Mouse (Mus musculus): Measurements from ENCODE around the gene Gm49378. TPM values are rescaled to one million over a fixed set of nuclear protein-coding genes. Genes with fewer than 3 reads are reported as not detected.

Gm49378 gene
- polyA plus RNA-seq, 1 experiment from 2014 or later, result 0.67 TPM

DNA sequence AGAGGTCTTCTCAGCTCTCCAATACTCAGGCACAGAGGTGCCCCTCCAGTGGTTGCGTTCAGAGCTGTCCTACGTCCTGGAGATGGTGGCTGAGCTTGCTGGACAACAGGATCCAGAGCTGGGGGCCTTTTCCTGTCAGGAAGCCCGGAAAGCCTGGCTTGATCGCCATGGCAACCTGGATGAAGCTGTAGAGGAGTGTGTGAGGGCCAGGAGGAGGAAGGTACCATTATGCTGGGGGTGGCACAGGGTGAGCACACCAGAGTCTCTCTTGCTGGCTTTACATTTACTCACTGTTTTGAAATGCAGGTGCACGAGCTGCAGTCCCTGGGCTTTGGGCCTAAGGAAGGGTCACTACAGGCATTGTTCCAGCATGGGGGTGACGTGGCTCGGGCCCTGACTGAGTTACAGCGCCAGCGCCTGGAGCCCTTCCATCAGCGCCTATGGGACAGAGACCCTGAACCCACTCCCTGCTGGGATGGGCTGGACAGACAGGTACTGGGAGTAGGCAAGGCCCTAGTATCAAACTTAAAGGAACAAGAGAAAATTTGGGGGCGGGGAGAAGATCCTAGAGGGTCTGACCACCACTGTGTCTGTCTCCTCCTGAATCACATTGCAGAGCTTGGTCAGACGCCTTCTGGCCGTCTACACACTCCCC, 41.5 kb downstream of the Gm49378 start:
- Histone ChIP-seq H3K27ac (ENCODE audit: low read length) (no peak overlapping the region), H3K4me1 (replicated peaks; ENCODE audit: control insufficient read depth, insufficient read depth, low read length) (peaks cover 19% of the 10 kb centered on the region), H3K9me3 (ENCODE audit: control insufficient read depth, low read length) (no peaks in the 10 kb centered on the region), H3K27me3 (replicated peaks; ENCODE audit: control insufficient read depth, insufficient read depth, low read length) (no peaks in the 10 kb centered on the region), H3K9ac (replicated peaks; ENCODE audit: low read depth, low read length) (no peak overlapping the region), H3K36me3 (ENCODE audit: control insufficient read depth, insufficient read depth) (peaks cover 31% of the 10 kb centered on the region), H3K4me2 (ENCODE audit: low read length) (no peak overlapping the region), H3K4me3 (replicated peaks; ENCODE audit: low read length) (no peak overlapping the region)
- ATAC-seq, result no peak
- WGBS, result 80% methylated on average over 13 of the region's 13 CpGs

DNA sequence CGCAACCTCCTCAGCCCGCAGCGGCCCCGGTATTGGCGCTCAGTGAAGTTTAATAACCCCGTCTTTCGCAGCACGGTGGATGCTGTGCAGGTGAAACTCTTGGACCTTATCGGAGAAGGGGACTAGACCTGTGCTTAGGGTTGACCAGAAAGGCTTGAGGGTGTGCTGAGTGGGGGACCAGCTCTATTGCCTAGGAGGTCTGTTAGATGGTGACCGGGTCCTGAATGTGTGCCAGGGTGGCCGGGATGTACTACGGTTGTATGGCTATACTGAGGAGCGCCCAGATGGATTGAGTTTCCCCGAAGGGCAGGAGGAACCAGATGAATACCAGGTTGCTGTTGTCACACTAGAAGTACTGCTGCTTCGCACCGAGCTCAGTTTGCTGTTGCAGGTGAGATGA, 45.5 kb downstream of the Gm49378 start:
- H3K9me3 ChIP-seq (ENCODE audit: control insufficient read depth, low read length), result no peaks in the 10 kb centered on the region
- peaks cover 19% of the 10 kb centered on the region for H3K36me3 ChIP-seq (ENCODE audit: control insufficient read depth, insufficient read depth)
- peak overlapping the region; percentile 95 for H3K4me3 ChIP-seq (replicated peaks; ENCODE audit: low read length)
- ATAC-seq, result no peak
- WGBS, result 8% methylated on average over 16 of the region's 16 CpGs
- H3K4me2 ChIP-seq (ENCODE audit: low read length), result peak overlapping the region; percentile 91
- no peaks in the 10 kb centered on the region for H3K27me3 ChIP-seq (replicated peaks; ENCODE audit: control insufficient read depth, insufficient read depth, low read length)
- no peak overlapping the region for H3K27ac ChIP-seq (ENCODE audit: low read length)
- peak overlapping the region; percentile 90 for H3K9ac ChIP-seq (replicated peaks; ENCODE audit: low read depth, low read length)
- peaks cover 27% of the 10 kb centered on the region for H3K4me1 ChIP-seq (replicated peaks; ENCODE audit: control insufficient read depth, insufficient read depth, low read length)

DNA sequence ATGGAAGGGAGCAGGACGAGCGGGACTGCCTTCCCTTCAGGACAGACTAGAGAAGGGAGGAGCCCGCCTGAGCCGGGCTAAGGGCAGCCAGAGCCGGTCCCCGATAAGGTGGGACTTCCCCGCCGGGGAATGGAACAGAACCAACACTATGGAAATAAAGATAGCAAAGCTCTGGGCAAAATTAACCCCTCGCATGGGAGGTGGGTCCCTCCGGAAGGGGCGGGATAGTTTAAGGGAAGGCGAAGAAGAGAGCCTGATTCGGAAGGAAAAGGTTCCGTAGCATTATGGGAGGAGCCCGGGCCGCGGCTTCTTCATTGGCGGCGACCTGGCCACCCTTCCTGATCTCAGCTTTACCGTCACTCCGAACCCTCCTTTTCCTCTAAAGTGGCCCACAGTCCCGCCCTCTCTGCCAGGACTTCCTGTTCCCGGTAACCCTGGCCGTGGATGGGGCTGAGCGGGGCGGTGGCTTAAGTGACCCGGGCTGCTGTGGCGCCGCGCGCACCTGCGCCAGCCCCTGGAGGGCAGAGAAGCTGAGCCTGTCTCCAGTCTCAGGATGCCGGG, 46.3 kb downstream of the Gm49378 start, which contains the start of gene Rnf31:
Gene Rnf31, plus strand, starts transcription at position 378 of the 561 bp plus-strand sequence.
- Histone ChIP-seq H3K4me1 (replicated peaks; ENCODE audit: control insufficient read depth, insufficient read depth, low read length) (peaks cover 27% of the 10 kb centered on the region), H3K9ac (replicated peaks; ENCODE audit: low read depth, low read length) (peak within 1 kb of the TSS; percentile 90), H3K9me3 (ENCODE audit: control insufficient read depth, low read length) (no peaks in the 10 kb centered on the region), H3K4me3 (replicated peaks; ENCODE audit: low read length) (peak within 1 kb of the TSS; percentile 95), H3K27me3 (replicated peaks; ENCODE audit: control insufficient read depth, insufficient read depth, low read length) (no peaks in the 10 kb centered on the region), H3K27ac (ENCODE audit: low read length) (peak within 1 kb of the TSS; percentile 96), H3K36me3 (ENCODE audit: control insufficient read depth, insufficient read depth) (peaks cover 14% of the 10 kb centered on the region), H3K4me2 (ENCODE audit: low read length) (peak within 1 kb of the TSS; percentile 91)
- peak; percentile 90 for ATAC-seq
- WGBS, result 0% methylated on average over 33 of the region's 33 CpGs

DNA sequence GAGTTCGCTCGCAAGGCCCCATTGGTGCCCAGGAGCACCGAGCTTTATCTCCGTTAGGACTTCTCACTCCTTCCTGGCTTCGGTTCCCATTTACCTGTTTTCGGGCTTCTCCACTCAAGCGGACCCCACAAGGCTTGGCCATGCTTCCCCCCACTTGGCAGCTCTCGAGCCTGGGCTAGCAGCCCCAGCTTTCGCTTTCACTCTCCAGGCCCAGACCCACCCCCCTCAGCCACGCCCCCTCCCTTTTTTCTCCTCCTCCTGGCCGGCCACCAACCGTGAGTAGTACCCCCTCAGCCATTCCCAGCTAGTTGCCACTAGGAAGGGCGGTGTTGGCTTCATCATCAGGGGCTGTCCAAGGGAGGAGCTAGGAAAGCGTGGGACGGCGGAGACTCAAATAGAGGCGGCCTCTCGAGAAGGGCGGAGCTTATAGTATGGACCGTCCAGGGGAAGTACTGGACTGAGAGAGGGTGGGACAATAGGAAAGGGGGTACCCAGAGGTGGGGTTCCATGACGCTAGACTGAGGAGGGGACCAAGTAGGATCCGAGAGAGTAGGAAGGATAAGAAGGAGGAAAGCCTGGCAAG, 46.9 kb downstream of the Gm49378 start, which contains the start of gene Psme2:
Gene Psme2, minus strand, starts transcription at position 366 of the 583 bp plus-strand sequence.
- H3K36me3 ChIP-seq (ENCODE audit: control insufficient read depth, insufficient read depth), result peaks cover 8% of the 10 kb centered on the region
- H3K4me3 ChIP-seq (replicated peaks; ENCODE audit: low read length), result peak within 1 kb of the TSS; percentile 95
- no peaks in the 10 kb centered on the region for H3K9me3 ChIP-seq (ENCODE audit: control insufficient read depth, low read length)
- under 1% methylated on average over 22 of the region's 22 CpGs for WGBS
- H3K4me2 ChIP-seq (ENCODE audit: low read length), result peak within 1 kb of the TSS; percentile 91
- H3K27me3 ChIP-seq (replicated peaks; ENCODE audit: control insufficient read depth, insufficient read depth, low read length), result no peaks in the 10 kb centered on the region
- peak within 1 kb of the TSS; percentile 90 for H3K9ac ChIP-seq (replicated peaks; ENCODE audit: low read depth, low read length)
- H3K27ac ChIP-seq (ENCODE audit: low read length), result peak within 1 kb of the TSS; percentile 96
- peaks cover 27% of the 10 kb centered on the region for H3K4me1 ChIP-seq (replicated peaks; ENCODE audit: control insufficient read depth, insufficient read depth, low read length)
- peak; percentile 96 for ATAC-seq

DNA sequence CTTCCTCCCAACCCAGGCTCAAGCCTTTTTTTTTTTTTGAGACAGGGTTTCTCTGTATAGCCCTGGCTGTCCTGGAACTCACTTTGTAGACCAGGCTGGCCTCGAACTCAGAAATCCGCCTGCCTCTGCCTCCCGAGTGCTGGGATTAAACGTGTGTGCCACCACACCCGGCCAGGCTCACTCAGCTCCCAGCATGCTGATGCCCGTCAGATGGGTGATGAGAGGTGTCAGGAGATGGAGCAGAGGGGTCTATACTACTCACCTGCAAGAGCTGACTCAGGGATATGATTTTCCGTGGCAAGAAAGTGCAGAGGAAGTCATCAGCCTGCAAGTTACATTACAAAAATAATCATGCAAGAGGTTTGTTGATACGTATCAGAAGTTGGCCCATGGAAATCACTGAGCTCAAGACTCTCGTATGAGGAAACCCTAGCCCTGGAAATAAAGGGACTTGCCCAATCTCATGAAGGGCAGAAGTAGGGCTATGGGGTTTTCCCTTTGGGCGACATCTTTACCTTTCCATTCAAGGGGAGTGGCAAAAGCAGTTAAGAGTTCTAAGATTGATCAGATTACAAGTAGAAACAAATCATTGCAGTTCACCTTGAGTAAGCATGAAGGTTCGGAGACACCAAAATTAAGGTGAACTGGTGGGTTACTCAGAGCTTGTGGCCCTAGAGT, 47.8 kb downstream of the Gm49378 start:
- Histone ChIP-seq H3K27me3 (replicated peaks; ENCODE audit: control insufficient read depth, insufficient read depth, low read length) (no peaks in the 10 kb centered on the region), H3K9ac (replicated peaks; ENCODE audit: low read depth, low read length) (peak overlapping the region; percentile 90), H3K4me2 (ENCODE audit: low read length) (peak overlapping the region; percentile 91), H3K36me3 (ENCODE audit: control insufficient read depth, insufficient read depth) (peaks cover 2% of the 10 kb centered on the region; the same call in 1 of the 2 replicates), H3K27ac (ENCODE audit: low read length) (peak overlapping the region; percentile 96; the same call in 1 of the 2 replicates), H3K4me1 (replicated peaks; ENCODE audit: control insufficient read depth, insufficient read depth, low read length) (peaks cover 31% of the 10 kb centered on the region), H3K9me3 (ENCODE audit: control insufficient read depth, low read length) (no peaks in the 10 kb centered on the region), H3K4me3 (replicated peaks; ENCODE audit: low read length) (peak overlapping the region; percentile 95)
- ATAC-seq, result no peak
- 89% methylated on average over 11 of the region's 11 CpGs for whole genome bisulfite sequencing

DNA sequence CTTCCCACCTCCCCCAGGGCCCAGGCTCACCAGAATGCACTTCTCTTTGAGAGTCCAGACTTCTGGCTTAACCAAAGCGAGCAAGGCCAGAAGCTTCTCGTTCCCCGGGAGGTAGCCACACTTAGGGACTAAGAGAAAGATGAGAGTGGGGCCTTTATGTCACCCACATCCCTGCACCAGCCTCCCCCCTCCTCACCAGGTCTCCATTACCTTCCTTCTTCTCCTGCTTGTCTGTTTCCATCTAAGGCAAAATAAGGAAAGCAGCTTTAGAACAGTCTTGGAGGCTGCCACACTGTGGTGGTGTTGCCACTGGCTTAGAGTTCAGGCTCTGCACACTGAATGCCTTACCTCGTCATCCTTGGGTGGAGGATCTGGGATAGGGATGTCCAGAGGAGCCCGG, 48.4 kb downstream of the Gm49378 start:
- H3K4me1 ChIP-seq (replicated peaks; ENCODE audit: control insufficient read depth, insufficient read depth, low read length), result peaks cover 37% of the 10 kb centered on the region
- no peaks in the 10 kb centered on the region for H3K9me3 ChIP-seq (ENCODE audit: control insufficient read depth, low read length)
- no peaks in the 10 kb centered on the region for H3K27me3 ChIP-seq (replicated peaks; ENCODE audit: control insufficient read depth, insufficient read depth, low read length)
- no peak for ATAC-seq
- no peak overlapping the region for H3K27ac ChIP-seq (ENCODE audit: low read length)
- 94% methylated on average over 5 of the region's 5 CpGs for WGBS
- no peak overlapping the region for H3K4me3 ChIP-seq (replicated peaks; ENCODE audit: low read length)
- peaks cover 2% of the 10 kb centered on the region; the same call in 1 of the 2 replicates for H3K36me3 ChIP-seq (ENCODE audit: control insufficient read depth, insufficient read depth)
- no peak overlapping the region for H3K4me2 ChIP-seq (ENCODE audit: low read length)
- H3K9ac ChIP-seq (replicated peaks; ENCODE audit: low read depth, low read length), result no peak overlapping the region

DNA sequence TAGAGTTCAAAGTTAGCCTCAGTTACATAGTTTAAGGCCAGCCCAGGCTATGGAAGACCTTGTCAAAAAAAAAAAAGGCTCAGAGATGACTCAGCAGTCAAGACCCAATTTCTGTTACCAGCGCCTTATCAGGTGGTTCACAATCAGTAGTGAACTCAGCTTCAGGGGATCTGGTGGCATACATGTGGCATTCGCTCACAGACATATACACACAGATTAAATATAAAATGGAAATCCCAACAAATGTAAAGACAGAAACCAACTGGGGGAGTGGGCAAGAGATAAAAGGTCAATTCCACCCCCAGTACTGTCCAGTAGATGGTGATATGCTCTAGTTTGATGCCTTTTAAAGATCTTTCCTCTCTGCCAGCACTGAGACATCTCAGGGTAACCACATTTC, 51.5 kb downstream of the Gm49378 start:
- peaks cover 18% of the 10 kb centered on the region for H3K4me1 ChIP-seq (replicated peaks; ENCODE audit: control insufficient read depth, insufficient read depth, low read length)
- H3K4me3 ChIP-seq (replicated peaks; ENCODE audit: low read length), result no peak overlapping the region
- peaks cover 2% of the 10 kb centered on the region; the same call in 1 of the 2 replicates for H3K36me3 ChIP-seq (ENCODE audit: control insufficient read depth, insufficient read depth)
- H3K27me3 ChIP-seq (replicated peaks; ENCODE audit: control insufficient read depth, insufficient read depth, low read length), result no peaks in the 10 kb centered on the region
- no peak for ATAC-seq
- 95% methylated on average over 2 of the region's 2 CpGs for WGBS
- no peak overlapping the region for H3K4me2 ChIP-seq (ENCODE audit: low read length)
- no peaks in the 10 kb centered on the region for H3K9me3 ChIP-seq (ENCODE audit: control insufficient read depth, low read length)
- H3K9ac ChIP-seq (replicated peaks; ENCODE audit: low read depth, low read length), result no peak overlapping the region
- no peak overlapping the region for H3K27ac ChIP-seq (ENCODE audit: low read length)

DNA sequence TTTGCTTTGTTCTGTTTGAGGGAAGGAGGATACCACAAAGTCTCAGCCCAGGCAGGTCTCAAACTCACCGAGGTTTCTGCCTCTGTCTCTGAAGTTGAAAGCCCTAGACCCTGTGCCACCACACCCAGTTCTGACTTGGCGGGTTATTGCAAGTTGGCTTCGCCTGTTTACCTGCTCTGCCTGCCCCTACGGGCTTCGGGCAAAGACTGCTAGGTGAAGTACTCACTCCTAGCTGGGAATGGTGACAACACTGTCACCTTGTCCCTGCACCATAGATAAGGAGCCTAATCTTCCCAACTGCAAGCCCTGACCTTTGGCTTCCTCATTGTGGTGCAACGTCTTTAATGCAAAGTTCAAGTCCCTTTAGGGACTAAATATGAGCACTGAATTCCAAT, 52.1 kb downstream of the Gm49378 start:
- Histone ChIP-seq H3K9ac (replicated peaks; ENCODE audit: low read depth, low read length) (no peak overlapping the region), H3K4me1 (replicated peaks; ENCODE audit: control insufficient read depth, insufficient read depth, low read length) (peaks cover 17% of the 10 kb centered on the region), H3K27me3 (replicated peaks; ENCODE audit: control insufficient read depth, insufficient read depth, low read length) (no peaks in the 10 kb centered on the region), H3K9me3 (ENCODE audit: control insufficient read depth, low read length) (no peaks in the 10 kb centered on the region), H3K4me2 (ENCODE audit: low read length) (peak overlapping the region; percentile 56), H3K4me3 (replicated peaks; ENCODE audit: low read length) (no peak overlapping the region; the same call in 1 of the 2 replicates), H3K27ac (ENCODE audit: low read length) (no peak overlapping the region), H3K36me3 (ENCODE audit: control insufficient read depth, insufficient read depth) (peaks cover 2% of the 10 kb centered on the region; the same call in 1 of the 2 replicates)
- no peak for ATAC-seq
- WGBS, result 67% methylated on average over 6 of the region's 6 CpGs

Data from forebrain, embryonic 16.5 days (tissue).